33 mouse cellular contexts compared by ENCODE assay signal in genomic region chr5:57587016-57587415, GRCm38 (mm10).
"Had no signal": no experiment of that assay in that cellular context is flagged by ENCODE, and none has a peak within 500 bp of the region (broad histone marks: within the 10 kb centered on the region; RNA-seq: fewer than 3 reads in every experiment).

No protein-coding gene starts in this region.

- H3K36me3 ChIP-seq: limb, embryonic 10.5 days; limb, embryonic 12.5 days; limb, embryonic 13.5 days; limb, embryonic 15.5 days; liver, embryonic 12.5 days; liver, embryonic 13.5 days; liver, embryonic 15.5 days; lung, embryonic 15.5 days; midbrain, embryonic 10.5 days; midbrain, embryonic 12.5 days; midbrain, embryonic 13.5 days; midbrain, embryonic 15.5 days; neural tube, embryonic 12.5 days; neural tube, embryonic 13.5 days had no signal

- H3K9me3 ChIP-seq: limb, embryonic 10.5 days; limb, embryonic 12.5 days; limb, embryonic 13.5 days; limb, embryonic 15.5 days; liver, embryonic 12.5 days; liver, embryonic 13.5 days; liver, embryonic 15.5 days; lung, embryonic 15.5 days; midbrain, embryonic 10.5 days; midbrain, embryonic 12.5 days; midbrain, embryonic 13.5 days; midbrain, embryonic 15.5 days; neural tube, embryonic 12.5 days; neural tube, embryonic 13.5 days had no signal

- DNase-seq: left cerebral cortex, postnatal 4 days; liver; liver, embryonic 13.5 days; liver, postnatal 0 days; lung, adult 18-20 months; lung, adult 2 months; lung, embryonic 14.5 days; lung, postnatal 10 days; lung, postnatal 14 days; lung, postnatal 36 days; lung, postnatal 4 days; midbrain, embryonic 14.5 days had no signal

- H3K4me1 ChIP-seq: limb, embryonic 10.5 days; limb, embryonic 12.5 days; limb, embryonic 13.5 days; limb, embryonic 15.5 days; liver, embryonic 12.5 days; liver, embryonic 13.5 days; liver, embryonic 15.5 days; lung, embryonic 15.5 days; megakaryocyte, embryonic 14.5 days; midbrain, embryonic 10.5 days; midbrain, embryonic 12.5 days; midbrain, embryonic 13.5 days; midbrain, embryonic 15.5 days; neural tube, embryonic 12.5 days; neural tube, embryonic 13.5 days had no signal

- H3K4me2 ChIP-seq: limb, embryonic 12.5 days; limb, embryonic 13.5 days; limb, embryonic 15.5 days; liver, embryonic 11.5 days; liver, embryonic 12.5 days; liver, embryonic 13.5 days; liver, embryonic 15.5 days; lung, embryonic 14.5 days; lung, embryonic 15.5 days; midbrain, embryonic 11.5 days; midbrain, embryonic 12.5 days; midbrain, embryonic 13.5 days; midbrain, embryonic 15.5 days; neural tube, embryonic 12.5 days; neural tube, embryonic 13.5 days had no signal

- ATAC-seq: liver, embryonic 12.5 days; liver, postnatal 0 days; lung, postnatal 0 days; midbrain, embryonic 13.5 days; midbrain, embryonic 15.5 days; midbrain, embryonic 16.5 days had no signal

- H3K27me3 ChIP-seq: limb, embryonic 12.5 days; limb, embryonic 13.5 days; limb, embryonic 15.5 days; liver, embryonic 12.5 days; liver, embryonic 13.5 days; liver, embryonic 15.5 days; lung, embryonic 15.5 days; megakaryocyte, embryonic 14.5 days; midbrain, embryonic 12.5 days; midbrain, embryonic 13.5 days; midbrain, embryonic 15.5 days; neural tube, embryonic 12.5 days; neural tube, embryonic 13.5 days had no signal

- H3K4me3 ChIP-seq: limb, embryonic 10.5 days; limb, embryonic 12.5 days; limb, embryonic 13.5 days; limb, embryonic 15.5 days; liver, embryonic 12.5 days; liver, embryonic 13.5 days; liver, embryonic 15.5 days; lung, embryonic 15.5 days; megakaryocyte, embryonic 14.5 days; midbrain, embryonic 10.5 days; midbrain, embryonic 12.5 days; midbrain, embryonic 13.5 days; midbrain, embryonic 15.5 days; myocyte; neural tube, embryonic 12.5 days; neural tube, embryonic 13.5 days had no signal

- H3K27ac ChIP-seq: limb, embryonic 10.5 days; limb, embryonic 12.5 days; limb, embryonic 13.5 days; limb, embryonic 15.5 days; liver, embryonic 12.5 days; liver, embryonic 13.5 days; liver, embryonic 14.5 days; liver, embryonic 15.5 days; lung, embryonic 15.5 days; macrophage; midbrain, embryonic 10.5 days; midbrain, embryonic 12.5 days; midbrain, embryonic 13.5 days; midbrain, embryonic 15.5 days; neural tube, embryonic 12.5 days; neural tube, embryonic 13.5 days had no signal

- H3K9ac ChIP-seq: limb, embryonic 12.5 days; limb, embryonic 13.5 days; limb, embryonic 15.5 days; liver, embryonic 12.5 days; liver, embryonic 13.5 days; liver, embryonic 14.5 days; liver, embryonic 15.5 days; liver, postnatal 0 days; lung, embryonic 14.5 days; lung, embryonic 15.5 days; midbrain, embryonic 12.5 days; midbrain, embryonic 13.5 days; midbrain, embryonic 15.5 days; neural tube, embryonic 12.5 days; neural tube, embryonic 13.5 days had no signal
